Mouse (Mus musculus) CH12.LX (cell line): ENCODE results near the gene Npas4.

Source experiments
- CTCF ChIP-seq, 2 experiments: IDR thresholded peaks in 1 of 2; conservative IDR thresholded peaks in 1 of 2; 2 replicates each; pipeline ENCODE4 v1.5.1; 2011 to 2012; ENCODE audit warnings: low read depth in 2 of 2, low read length in 2 of 2, improper control_type of control experiment in 1 of 2, inconsistent platforms in 1 of 2, mild to moderate bottlenecking in 1 of 2, moderate library complexity in 1 of 2
- EP300 ChIP-seq: IDR thresholded peaks from 2 replicates; pipeline ENCODE4 v1.6.1; 2011; ENCODE audit warnings: low read length, improper control_type of control experiment
- HCFC1 ChIP-seq: IDR thresholded peaks from 2 replicates; pipeline ENCODE4 v1.6.1; 2012; ENCODE audit warnings: low read depth, mild to moderate bottlenecking, inconsistent platforms, low read length, improper control_type of control experiment
- MAX ChIP-seq: IDR thresholded peaks from 2 replicates; pipeline ENCODE4 v1.6.1; 2011; ENCODE audit warnings: low read length, improper control_type of control experiment
- NELFE ChIP-seq: IDR thresholded peaks from 2 replicates; pipeline ENCODE4 v1.6.1; 2011; ENCODE audit warnings: low read depth, low read length, improper control_type of control experiment
- NRF1 ChIP-seq: IDR thresholded peaks from 2 replicates; pipeline ENCODE4 v1.6.1; 2014; ENCODE audit warnings: low read depth, mild to moderate bottlenecking, inconsistent platforms, low read length, improper control_type of control experiment, moderate library complexity
- POLR2A ChIP-seq: IDR thresholded peaks from 2 replicates; pipeline ENCODE4 v1.6.1; 2011; ENCODE audit warnings: low read depth, mild to moderate bottlenecking, improper control_type of control experiment, low read length
- TBP ChIP-seq: conservative IDR thresholded peaks from 2 replicates; pipeline ENCODE4 v1.6.1; 2011; ENCODE audit warnings: low read depth, low read length, improper control_type of control experiment
- ZNF384 ChIP-seq: IDR thresholded peaks from 2 replicates; pipeline ENCODE4 v1.6.1; 2012; ENCODE audit warnings: low read depth, low read length, improper control_type of control experiment, inconsistent platforms

- TF ChIP-seq NELFE (no peak), ZNF384 (no peak), CTCF (conservative IDR thresholded peaks at IDR 0.05 in 1 of 2, IDR thresholded peaks at IDR 0.05 in 1 of 2; ENCODE audit: low read depth in 2 of 2, low read length in 2 of 2) (no peak), POLR2A (no peak), MAX (no peak), TBP (no peak), EP300 (no peak), HCFC1 (no peak), NRF1 (no peak)
Measured at GRCm38 (mm10) chr19:4990716-4991115, 600 bp upstream of the Npas4 start.
